Mouse (Mus musculus) bone marrow, adult 2 months (tissue): ENCODE data around the gene Uhrf1bp1. TPM values are rescaled to one million over a fixed set of nuclear protein-coding genes. Genes with fewer than 3 reads are reported as not detected.

Source experiments
- H3K27ac ChIP-seq: fragments of 200-500 bp; 2 replicates; pipeline ENCODE4 v1.5.1; 2012; ENCODE audit warnings: low read depth, mild to moderate bottlenecking, control low read depth, inconsistent platforms, low read length; ENCODE audit not compliant: control insufficient read depth, poor library complexity, insufficient read depth
- H3K4me1 ChIP-seq: fragments of 200-500 bp; 2 replicates; pipeline ENCODE4 v1.6.1; 2011; ENCODE audit warnings: low read length; ENCODE audit not compliant: control insufficient read depth, insufficient read depth
- H3K4me3 ChIP-seq: fragments of 200-500 bp; replicated peaks from 2 replicates; pipeline ENCODE3; 2011; ENCODE audit warnings: mild to moderate bottlenecking, low read depth, low read length, control low read depth; ENCODE audit not compliant: control insufficient read depth
- CTCF ChIP-seq: fragments of 200-500 bp; IDR thresholded peaks from 2 replicates; pipeline ENCODE4 v1.5.1; 2011; ENCODE audit warnings: low read length, control low read depth; ENCODE audit not compliant: control insufficient read depth, insufficient read depth
- POLR2A ChIP-seq: fragments of 200-500 bp; IDR thresholded peaks from 2 replicates; pipeline ENCODE4 v1.6.1; 2011; ENCODE audit warnings: low read depth, mild to moderate bottlenecking, control low read depth, low read length, borderline replicate concordance; ENCODE audit not compliant: control insufficient read depth
- WGBS: fragments of 180-500 bp; shearing (Covaris S2); methylation state at CpG from one replicate; pipeline ENCODE4 v1.1.7; 2018; 5-methylcytosine and 5-hydroxymethylcytosine counted together
- polyA plus RNA-seq: library from polyadenylated mRNA; stranded (reverse); fragments of >200 nt; gene quantifications from 2 replicates; pipeline ENCODE4 v1.2.4, GENCODE M21; 2011; ENCODE audit warnings: low replicate concordance; ENCODE audit not compliant: missing spikeins, insufficient read depth, insufficient read length

Gene Uhrf1bp1
- polyA plus RNA-seq, 1 experiment = 7.9 TPM

DNA sequence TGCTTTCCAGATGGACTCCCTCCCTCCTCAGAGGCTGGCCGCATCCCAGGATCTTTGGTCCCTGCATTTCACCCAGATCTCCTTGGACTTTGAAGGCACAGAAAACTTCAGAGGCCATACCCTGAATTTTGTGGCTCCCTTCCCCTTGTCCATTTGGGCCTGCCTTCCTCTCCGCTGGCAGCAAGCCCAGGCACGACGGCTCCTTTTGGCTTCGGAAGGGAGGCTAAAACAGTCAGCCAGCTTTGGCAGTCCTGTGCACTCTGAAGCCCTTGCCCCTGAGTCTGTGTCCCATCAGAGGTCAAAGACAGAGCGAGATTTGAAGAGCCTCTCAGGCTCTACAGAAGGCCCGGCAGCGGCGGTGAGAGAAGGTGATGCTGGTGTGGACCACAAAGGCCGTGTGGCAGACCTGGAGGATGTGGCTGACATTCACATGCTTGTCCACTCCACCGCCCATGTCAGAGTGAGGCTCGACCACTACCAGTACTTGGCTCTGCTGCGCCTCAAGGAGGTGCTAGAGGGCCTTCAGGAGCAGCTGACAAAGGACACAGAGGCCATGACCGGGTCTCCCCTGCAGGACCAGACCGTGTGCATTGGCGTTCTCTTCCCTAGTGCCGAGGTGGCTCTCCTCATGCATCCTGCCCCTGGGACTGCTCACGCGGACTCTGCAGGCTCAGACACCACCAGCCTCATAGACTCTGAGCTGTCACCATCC lies 30.4 kb downstream of the Uhrf1bp1 start:
- 90% methylated on average over 19 of the region's 19 CpGs for WGBS
- no peaks in the 10 kb centered on the region; the same call in 1 of the 2 replicates for H3K4me1 ChIP-seq
- no peak overlapping the region for H3K4me3 ChIP-seq
- TF ChIP-seq POLR2A (no peak), CTCF (peak; percentile 16; the same call in 1 of the 2 replicates)
- H3K27ac ChIP-seq = no peak overlapping the region

DNA sequence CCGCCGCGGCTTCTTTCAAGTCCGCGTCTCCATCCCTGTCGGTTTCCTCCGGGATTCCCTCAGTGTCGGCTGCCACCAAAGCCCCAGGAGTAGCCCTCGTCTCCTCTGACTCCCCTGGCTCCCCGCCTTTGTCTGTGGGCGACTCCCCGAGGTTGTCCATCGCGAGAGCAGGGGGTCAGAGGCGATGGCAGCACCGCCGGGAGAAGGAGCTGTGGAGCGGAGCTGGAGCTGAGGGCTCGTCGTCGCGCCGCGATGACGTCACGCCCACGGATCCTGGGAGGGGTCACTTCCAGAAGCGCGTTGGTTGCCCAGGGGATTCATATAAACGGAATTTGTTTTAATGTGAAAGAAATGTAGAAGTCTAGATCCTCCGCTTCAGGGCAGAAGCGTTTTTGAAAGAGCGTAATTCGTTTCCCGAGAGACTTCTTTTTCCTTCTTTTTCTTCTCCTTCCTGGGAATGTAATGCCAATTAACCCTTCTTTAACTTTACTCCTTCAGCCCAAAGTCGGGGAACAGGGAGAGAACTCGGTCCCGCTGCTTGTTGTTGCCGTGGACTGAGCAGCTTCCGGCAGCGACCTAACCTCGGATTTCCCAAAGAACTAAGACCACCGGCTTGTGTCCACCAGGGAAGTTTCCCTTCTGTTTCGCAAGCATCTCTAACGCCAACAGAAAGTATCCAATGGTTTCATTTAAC lies 51.4 kb downstream of the Uhrf1bp1 start:
- under 1% methylated on average over 45 of the region's 45 CpGs for WGBS
- peaks cover 4% of the 10 kb centered on the region; the same call in 1 of the 2 replicates for H3K4me1 ChIP-seq
- TF ChIP-seq CTCF (no peak), POLR2A (peak; percentile 41; the same call in 1 of the 2 replicates)
- H3K27ac ChIP-seq = peak overlapping the region; percentile 61; the same call in 1 of the 2 replicates
- H3K4me3 ChIP-seq = peak overlapping the region; percentile 86

DNA sequence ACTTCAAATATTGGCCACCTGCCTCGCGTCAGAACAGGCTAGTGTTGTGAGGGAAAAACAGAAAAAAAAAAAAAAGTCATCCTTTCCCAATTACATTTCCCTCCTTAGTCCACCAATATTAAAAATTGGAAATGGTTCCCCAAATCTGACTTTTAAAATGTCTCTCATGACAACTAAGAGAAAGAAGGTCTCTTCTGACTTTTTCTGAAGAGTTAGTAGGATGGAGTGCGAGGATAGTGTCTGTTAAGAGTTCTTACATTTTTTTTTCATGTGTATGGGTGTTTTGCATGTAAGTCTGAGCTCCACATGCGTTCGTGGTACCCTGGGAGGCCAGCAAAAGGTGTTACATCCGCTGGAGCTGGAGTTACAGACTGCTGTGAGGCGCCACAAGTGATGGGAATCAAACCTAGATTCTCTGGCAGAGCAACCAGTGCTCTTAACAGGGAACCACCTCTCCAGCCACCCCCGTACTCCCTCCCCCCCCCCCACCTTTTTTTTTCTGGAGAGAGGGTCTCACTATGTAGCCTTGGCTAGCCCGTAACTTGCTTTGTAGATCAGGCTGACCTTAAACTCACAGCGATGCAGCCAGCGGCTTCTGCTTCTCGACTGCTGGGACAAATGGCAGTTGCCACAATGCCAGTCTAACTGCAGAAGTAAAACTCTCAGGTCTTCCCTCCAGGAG lies 52.1 kb downstream of the Uhrf1bp1 start:
- under 1% methylated on average over 12 of the region's 12 CpGs for WGBS
- TF ChIP-seq CTCF (no peak), POLR2A (no peak)
- Histone ChIP-seq H3K4me3 (peak overlapping the region; percentile 86), H3K4me1 (peaks cover 4% of the 10 kb centered on the region; the same call in 1 of the 2 replicates), H3K27ac (peak overlapping the region; percentile 91; the same call in 1 of the 2 replicates)

DNA sequence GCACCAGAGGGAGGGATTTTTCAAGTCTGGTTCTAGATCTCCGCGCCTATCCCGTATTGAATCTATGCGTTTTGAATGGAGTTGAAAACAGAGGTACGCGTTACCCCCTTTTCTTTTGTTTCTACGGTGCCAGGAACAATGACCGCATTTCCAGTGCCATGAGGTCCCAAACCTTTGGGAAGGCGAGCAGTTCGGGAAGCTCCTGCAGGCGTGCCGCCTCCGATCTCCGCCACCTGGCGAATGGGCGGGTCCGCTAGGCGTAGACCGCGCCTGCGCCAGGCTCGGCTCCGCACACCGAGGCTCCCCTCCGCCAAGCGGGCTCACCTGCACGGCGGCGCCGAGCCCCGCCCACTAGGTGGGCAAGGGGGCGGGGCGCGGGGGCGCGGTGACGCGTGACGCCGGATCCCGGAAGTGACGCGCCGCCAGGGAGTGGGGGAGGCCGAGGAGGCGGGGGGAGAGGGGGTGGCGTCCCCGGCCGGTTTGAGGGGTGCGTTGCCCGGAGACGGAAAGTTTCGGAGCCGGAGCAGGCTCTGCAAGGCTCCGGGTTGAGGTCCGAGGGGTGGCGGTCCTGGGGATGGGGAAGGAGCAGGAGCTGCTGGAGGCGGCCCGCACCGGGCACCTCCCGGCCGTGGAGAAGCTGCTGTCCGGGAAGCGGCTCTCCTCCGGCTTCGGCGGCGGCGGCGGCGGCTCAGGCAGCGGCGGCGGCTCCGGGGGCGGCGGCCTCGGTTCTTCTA lies 52.8 kb downstream of the Uhrf1bp1 start, which contains the start of gene Anks1:
Gene Anks1, plus strand, starts transcription at position 419 of the 734 bp plus-strand sequence.
- H3K4me3 ChIP-seq = peak within 1 kb of the TSS; percentile 85
- H3K27ac ChIP-seq = peak within 1 kb of the TSS; percentile 91
- under 1% methylated on average over 78 of the region's 78 CpGs for WGBS
- TF ChIP-seq CTCF (no peak), POLR2A (no peak; the same call in 1 of the 2 replicates)
- peaks cover 4% of the 10 kb centered on the region; the same call in 1 of the 2 replicates for H3K4me1 ChIP-seq

DNA sequence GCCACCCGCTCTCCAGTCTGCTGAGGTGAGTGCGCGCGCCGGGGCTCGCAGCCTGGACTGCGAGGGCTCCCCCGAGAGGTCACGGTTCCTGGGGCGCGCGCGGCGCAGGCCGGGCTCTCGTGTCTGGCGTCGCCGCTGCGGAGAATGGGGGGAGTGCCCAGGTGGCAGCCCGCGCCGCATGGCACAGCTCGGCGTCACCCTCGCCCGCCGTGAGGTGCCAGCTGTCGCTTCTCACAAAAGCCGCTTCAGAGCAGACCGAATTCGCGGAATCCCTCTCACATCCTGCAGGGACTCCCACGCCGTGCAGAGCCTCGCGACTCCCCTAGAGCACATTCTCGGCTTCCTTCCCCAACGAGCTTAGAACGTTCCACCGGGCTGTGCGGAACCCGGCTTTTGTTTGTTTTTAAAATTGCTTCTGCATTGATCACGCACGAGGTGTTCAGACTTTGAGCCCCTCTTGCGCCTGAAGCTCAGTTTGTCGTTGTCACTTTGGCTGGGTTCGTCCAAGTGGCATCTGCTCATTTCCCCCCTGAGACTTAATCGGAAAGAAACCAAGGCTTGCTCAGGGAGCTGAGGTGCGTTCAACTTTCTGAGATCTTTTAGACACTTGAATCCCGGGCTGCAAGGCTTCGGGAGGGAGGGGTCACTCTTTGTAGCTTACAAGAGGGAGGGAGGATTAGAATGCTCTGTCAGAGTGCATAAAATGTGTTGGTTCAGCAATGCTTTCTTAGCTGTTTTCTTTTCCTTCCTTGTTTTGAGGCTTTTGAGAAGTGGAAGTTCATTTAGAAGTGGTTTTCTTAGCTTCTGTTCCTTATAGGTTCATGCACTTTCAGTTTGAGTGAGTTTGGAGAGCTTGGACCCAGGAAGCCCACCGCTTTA lies 53.6 kb downstream of the Uhrf1bp1 start, which contains the start of gene Taf11:
Gene Taf11, minus strand, starts transcription at position 223 of the 879 bp plus-strand sequence.
- WGBS = under 1% methylated on average over 53 of the region's 53 CpGs
- Histone ChIP-seq H3K4me3 (peak within 1 kb of the TSS; percentile 85), H3K4me1 (peaks cover 4% of the 10 kb centered on the region; the same call in 1 of the 2 replicates), H3K27ac (peak within 1 kb of the TSS; percentile 91)
- TF ChIP-seq CTCF (no peak), POLR2A (0 out of 2 replicates have a peak, but pooled peaks have one; percentile 29)

DNA sequence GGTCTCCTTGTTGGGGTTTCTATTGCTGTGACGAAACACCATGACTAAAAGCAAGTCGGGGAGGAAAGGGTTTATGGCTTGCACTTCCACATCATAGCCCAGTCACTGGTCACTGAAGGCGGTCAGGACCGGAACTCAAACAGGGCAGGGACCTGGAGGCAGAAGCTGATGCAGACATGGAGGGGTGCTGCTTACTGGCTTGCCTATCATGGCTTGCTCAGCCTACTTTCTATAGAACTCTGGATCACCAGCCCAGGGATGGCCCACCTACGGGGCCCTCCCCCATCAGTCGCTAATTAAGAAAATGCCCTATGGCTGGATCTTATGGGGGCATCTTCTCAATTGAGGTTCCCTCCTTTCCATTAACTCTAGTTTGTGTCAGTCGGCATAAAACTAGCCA lies 55.1 kb downstream of the Uhrf1bp1 start:
- no peak overlapping the region for H3K4me3 ChIP-seq
- 74% methylated on average over 7 of the region's 7 CpGs for WGBS
- H3K4me1 ChIP-seq = peaks cover 4% of the 10 kb centered on the region; the same call in 1 of the 2 replicates
- TF ChIP-seq POLR2A (no peak), CTCF (no peak)
- H3K27ac ChIP-seq = no peak overlapping the region
